Mouse (Mus musculus) B cell, adult 2 months (primary cell): Measurements from ENCODE around the gene Hist1h3h.

Experiments used
- DNase-seq, 2 experiments: peaks; one replicate each; pipeline ENCODE4 v3.0.0; 2022

The Hist1h3h gene

DNA sequence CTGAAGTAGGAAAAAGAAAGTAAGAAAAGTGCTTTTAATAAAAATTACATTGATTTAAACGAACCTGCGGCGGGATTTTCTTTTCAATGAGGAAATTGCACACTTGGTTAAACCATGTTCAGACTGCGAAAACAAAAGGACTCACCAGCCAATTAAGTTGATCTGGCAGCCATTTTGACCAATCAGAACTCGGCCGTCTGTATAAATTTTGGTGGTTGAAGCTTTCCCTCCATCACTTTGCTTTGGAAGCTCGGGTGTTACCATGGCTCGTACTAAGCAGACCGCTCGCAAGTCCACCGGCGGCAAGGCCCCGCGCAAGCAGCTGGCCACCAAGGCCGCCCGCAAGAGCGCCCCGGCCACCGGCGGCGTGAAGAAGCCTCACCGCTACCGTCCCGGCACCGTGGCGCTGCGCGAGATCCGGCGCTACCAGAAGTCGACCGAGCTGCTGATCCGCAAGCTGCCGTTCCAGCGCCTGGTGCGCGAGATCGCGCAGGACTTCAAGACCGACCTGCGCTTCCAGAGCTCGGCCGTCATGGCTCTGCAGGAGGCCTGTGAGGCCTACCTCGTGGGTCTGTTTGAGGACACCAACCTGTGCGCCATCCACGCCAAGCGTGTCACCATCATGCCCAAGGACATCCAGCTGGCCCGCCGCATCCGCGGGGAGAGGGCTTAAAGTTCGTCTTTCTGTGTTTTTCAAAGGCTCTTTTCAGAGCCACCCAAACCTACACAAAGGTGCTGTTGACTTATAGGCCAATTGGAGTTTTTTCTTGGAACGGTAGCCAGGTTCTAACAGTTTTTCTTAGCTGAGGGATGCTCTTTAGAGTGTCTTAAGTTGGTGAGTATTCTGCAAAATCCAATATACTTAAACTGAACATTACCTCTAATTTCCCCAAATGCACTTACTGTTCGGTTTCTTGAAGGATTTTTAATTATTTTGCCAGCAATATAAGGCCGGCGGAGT, at the start of gene Hist1h3h:
TSS of gene Hist1h3h (plus strand) at position 263 of the 961 bp plus-strand sequence.
- peak; percentile 79 to 80 for DNase-seq

DNA sequence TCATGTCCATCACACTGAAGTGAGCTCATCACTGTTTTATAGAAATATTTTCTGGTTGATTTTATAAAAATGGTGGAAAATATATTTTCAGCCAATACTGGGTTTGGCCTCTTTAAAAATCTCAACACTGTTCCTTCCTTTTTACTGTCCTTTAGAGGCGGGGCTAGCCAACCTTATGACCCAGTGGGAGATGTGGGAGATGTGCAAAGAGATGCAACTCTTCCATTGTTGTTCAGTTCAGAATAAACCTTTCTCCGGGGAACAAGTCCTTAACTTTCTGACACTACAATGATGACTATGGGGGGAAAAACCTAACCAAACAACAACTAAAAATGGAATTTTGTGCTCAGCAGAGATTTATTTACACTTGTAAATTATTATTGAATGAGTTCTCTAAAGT, 40.2 kb upstream of the Hist1h3h start, which contains the start of gene Olfr1360:
TSS of gene Olfr1360 (minus strand) at position 101 of the 400 bp plus-strand sequence.
- no peak for DNase-seq

DNA sequence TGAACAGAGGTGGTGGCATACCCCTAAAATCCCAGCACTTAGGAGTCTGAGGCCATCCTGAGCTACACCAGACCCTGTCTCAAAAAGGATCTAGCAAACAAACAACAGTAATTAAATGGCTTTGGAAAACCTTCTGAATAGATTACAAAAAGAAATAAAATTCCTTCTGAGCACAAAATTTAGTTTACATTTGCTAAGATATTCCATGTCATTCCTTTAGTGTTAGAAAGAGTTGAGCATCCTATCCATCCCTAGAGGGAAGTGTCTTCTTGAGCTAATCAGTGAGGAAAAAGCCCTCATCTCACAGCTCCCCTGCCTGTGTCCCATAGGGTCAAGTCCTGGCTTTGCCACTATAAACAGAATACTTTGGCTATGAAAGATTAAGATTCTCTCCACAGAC, 19.6 kb upstream of the Hist1h3h start, which contains the start of gene Olfr1359:
TSS of gene Olfr1359 (plus strand) at position 301 of the 400 bp plus-strand sequence.
- no peak for DNase-seq

DNA sequence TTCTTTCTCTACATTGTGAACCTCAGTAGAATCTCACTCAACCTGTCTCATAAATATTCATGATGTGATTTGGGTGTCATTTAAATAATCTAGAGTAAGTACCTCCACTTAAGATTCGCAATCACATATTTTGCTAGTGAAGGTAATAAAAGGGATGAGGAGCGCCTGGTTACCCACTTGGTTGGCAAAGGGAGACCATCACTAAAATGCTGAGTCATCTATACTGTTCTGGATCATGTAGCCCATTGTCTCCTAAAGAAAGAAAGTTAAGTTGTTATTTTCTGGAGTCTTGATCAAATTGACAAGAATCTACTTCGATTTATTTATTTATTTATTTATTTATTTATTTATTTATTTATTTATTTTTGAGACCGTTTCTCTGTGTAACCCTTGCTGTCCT, 10.8 kb upstream of the Hist1h3h start:
- DNase-seq = no peak

DNA sequence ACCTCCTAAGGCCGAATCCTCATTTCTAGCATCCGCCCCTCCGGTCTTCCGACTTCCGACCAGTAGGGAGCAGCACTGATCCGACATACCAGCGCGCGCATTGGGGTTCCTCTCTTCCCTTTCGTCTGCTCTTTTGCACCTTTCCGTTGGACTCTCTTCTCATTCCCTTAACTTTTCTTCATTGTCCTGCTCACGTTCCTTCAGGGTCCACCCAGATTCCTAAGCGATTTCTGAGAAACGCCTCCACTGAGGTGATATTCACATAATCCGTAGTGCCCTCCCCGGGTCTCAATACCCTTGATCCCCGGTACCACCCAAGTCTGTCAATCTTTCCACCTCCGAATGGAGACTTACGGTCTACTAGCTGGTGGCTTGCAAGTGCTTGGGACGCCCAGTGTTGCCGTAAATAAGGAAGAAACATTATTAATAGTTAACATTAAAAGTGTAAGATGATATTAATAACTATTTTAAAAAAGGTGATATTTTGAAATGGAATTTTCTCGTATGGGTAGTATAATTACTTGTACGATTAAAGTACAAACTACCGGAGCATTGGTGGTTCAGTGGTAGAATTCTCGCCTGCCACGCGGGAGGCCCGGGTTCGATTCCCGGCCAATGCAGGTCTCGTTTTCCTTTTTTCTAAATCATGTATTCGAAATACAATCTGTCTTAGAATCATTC, 7.3 kb upstream of the Hist1h3h start:
- DNase-seq = peak; percentile 91 to 92

DNA sequence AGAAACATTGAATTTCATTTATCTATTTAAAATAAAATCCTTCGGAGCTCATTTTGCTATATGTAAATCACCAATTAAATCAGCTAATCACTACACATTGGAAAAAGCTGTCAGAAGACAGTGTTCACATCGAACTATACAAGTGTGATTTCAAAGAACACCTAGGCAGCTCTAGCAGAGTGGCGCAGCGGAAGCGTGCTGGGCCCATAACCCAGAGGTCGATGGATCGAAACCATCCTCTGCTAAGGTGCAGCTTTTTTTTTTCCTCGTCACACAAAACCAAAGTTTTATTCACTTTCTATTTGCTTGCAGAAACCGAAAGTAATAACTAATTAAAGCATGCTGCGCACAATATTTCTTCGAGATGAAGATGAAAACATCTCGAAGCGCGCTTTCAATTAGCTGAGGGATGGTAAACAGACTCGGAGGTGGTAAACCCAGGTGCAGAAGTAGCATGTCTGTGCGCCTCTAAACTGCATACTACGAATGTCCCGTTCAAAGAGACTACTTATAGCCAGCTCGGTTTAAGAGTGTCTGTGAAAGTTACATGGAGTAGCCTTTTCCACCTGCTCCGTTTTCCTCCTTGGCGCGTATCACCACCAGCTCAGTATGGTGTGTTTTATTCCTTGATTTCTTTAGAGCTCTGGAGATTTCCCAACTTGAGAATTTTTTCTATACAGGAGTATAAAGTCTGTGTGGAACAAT, 6.5 kb upstream of the Hist1h3h start:
- peak; percentile 91 to 92 for DNase-seq

DNA sequence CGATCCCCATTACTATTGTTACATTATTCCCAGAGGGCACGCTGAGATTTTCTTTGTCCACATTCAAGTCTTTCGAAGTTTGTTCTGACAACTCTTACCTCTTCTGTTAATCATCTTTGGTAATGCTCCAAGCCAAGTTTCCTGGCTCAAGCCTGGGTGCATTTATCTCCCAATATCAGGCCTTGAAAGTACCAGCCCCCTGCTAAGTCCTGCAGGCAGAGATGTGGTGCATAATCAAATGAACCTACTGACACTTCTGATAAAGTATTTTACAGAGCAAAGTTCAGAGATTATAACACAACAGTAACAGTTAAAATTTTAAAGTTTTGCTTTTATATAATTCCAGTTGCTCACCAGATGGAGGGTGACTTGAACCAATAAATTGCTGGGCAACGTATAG, 5.8 kb upstream of the Hist1h3h start:
- no peak for DNase-seq

DNA sequence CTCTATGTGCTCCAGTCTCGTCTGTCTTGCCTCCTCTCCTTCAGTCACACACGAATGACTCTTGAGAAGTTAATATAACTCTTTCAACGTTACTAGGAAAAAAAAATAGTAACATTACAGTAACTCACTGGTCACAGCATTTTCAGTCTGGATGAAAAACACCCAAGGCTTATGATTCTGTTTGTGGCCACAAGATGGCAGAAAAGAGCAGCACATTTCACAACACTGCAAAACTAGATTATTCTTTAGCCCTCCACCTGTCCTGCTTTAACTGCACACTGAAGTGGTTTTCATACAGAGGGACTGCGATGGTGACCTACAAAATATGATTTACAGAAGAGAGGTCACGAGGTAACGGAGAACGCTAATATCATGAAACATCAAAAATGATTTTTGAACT, 2.7 kb upstream of the Hist1h3h start:
- peak; percentile 76 to 78 for DNase-seq

DNA sequence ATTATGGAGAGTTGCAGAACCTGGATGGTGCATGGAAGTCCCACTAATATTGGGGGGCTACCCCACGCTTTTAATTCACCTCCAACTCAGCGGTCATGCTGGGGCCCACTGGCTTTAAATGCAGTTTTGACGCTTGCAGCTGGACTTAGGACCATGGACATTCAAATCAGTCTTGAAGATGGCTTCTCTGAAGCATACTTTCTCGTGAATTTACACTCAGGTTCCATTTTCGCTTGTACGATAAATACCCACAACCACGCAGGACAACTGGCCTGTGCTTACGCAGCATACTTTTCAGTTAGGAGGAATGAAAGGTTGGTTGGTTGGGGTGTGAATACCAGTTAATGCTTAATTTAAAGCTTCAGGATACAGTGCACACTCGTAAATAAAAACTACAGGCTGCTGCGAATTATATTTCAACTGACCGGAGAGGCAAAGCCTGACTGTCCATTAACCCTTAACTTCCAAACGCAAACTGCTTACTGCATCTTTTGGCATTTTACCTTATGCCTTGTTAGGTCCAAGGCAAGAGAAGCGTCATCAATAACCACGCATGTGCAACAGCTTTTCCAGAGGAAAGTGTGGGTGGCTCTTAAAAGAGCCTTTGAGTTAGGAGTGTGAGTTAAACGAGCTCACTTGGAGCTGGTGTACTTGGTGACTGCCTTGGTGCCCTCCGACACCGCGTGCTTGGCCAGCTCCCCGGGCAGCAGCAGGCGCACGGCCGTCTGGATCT, 2.2 kb upstream of the Hist1h3h start:
- peak; percentile 8 for DNase-seq

DNA sequence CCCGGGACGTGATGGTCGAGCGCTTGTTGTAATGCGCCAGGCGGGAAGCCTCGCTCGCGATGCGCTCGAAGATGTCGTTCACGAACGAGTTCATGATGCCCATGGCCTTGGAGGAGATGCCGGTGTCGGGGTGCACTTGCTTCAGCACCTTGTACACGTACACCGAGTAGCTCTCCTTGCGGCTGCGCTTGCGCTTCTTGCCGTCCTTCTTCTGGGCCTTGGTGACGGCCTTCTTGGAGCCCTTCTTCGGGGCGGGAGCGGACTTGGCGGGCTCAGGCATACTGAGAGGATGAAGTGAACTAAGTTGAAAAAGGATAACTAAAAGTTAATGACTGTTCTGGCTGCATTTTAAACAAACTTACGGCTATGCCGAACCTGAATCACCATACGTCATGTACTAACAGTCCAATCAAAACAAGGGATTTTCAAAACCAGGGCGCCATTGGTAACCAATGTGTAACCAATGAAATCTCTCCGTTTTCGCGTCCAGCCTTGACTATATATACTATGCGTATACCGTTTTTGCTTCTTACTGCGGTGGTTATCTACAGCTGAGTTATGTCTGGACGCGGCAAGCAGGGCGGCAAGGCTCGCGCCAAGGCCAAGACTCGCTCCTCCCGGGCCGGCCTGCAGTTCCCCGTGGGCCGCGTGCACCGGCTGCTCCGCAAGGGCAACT, 1.5 kb upstream of the Hist1h3h start, which contains the start of the genes Hist1h2bl and Hist1h2ai:
TSS of gene Hist1h2bl (minus strand) at position 280 of the 676 bp plus-strand sequence.
TSS of gene Hist1h2ai (plus strand) at position 559 of the 676 bp plus-strand sequence.
- DNase-seq = peak; percentile 80 to 82

DNA sequence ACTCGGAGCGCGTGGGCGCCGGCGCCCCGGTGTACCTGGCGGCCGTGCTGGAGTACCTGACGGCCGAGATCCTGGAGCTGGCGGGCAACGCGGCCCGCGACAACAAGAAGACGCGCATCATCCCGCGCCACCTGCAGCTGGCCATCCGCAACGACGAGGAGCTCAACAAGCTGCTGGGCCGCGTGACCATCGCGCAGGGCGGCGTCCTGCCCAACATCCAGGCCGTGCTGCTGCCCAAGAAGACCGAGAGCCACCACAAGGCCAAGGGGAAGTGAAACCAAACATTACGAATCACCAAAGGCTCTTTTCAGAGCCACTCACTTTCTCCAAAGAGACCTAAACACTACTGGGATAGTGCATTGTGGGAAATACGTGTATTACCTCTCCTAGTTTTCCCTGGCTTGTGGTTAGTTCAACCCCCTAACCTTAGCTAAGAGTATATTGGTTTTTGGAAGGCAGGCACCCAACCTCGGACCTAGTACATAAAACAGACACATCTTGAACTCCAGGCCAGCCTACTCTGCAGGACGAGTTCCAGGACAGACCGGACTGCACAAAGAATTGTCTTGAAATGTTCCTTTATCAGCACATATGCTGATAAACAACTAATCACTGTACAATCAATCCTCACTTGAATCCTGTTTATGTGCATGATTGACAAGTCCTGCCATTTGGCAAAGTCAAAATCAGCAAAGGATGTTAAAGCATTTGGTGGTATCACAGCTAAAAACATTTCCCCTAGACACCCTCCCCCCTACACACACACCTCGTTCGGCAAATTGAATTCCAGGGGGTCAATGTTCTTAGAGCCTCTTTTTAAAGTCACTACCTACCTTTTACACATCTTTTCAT, 693 bp upstream of the Hist1h3h start:
- DNase-seq = peak; percentile 73 to 75

DNA sequence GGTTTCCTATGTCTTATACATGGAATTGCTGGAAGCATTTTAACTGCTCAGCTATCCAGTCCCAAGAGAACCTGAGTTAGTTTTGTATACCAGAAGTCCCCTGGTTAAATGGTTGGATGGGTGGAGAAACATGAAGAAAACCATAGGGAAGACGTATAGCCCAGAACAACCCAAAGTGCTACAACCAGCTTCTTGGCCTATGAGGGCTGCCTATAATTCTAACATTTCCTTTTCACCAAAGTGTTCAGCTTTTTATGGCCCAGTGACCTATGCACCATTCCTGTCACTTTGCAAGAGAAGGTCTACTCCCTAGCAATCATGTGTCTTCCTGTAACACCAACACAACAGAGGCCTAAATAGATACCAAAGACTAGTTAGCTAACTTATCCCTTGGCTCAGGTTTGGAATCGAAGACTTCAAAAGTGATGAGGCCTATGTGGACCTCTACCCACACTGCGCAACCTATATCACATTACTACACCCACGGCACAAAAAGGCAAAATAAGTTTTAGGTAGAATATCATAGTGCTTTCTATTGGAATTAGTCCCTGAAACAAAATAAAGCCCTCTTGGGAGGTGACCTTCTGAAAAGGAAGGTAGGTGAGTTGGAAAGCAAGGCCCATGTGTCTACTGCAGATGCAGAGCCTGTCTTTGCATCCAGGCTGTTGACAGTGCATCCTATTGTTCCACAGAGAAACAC, 1.1 kb downstream of the Hist1h3h start:
- no peak for DNase-seq

DNA sequence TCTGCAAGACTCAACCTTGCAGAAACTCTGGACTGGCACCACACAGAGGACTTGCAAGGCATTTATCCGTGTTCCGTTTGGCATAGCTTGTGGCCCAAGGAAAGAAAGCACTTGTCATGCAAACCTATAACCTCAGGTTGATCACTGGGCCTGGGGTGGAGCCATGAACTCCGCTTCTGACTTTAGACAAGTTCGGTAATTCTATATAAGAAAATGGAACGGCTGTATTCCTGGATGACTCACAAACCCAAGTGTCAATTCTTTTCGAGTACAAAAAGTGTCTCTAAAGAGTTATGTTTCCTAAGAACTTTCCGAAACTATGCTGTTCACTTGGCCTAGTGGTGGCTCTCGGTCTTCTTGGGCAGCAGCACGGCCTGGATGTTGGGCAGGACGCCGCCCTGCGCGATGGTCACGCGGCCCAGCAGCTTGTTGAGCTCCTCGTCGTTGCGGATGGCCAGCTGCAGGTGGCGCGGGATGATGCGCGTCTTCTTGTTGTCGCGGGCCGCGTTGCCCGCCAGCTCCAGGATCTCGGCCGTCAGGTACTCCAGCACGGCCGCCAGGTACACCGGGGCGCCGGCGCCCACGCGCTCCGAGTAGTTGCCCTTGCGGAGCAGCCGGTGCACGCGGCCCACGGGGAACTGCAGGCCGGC, 3.8 kb downstream of the Hist1h3h start:
- peak; percentile 10 to 14 for DNase-seq

DNA sequence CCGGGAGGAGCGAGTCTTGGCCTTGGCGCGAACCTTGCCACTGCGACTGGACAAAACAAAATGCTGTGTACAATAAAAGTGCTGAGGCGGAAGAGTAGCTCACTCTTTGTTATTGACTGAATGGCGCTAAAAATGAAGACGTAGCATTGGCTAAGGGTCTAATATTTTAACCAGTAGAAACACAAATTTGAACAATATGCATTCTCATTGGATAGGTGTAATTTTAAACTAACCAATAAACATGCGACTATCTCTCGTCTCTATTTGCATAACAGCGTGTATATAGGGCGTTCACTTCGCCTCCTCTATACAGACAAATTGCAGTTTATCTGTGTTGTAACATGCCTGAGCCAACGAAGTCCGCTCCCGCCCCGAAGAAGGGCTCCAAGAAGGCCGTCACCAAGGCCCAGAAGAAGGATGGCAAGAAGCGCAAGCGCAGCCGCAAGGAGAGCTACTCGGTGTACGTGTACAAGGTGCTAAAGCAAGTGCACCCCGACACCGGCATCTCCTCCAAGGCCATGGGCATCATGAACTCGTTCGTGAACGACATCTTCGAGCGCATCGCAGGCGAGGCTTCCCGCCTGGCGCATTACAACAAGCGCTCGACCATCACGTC, 4.4 kb downstream of the Hist1h3h start, which contains the start of gene Hist1h2bm:
TSS of gene Hist1h2bm (plus strand) at position 288 of the 616 bp plus-strand sequence.
- DNase-seq = peak; percentile 65 to 66

DNA sequence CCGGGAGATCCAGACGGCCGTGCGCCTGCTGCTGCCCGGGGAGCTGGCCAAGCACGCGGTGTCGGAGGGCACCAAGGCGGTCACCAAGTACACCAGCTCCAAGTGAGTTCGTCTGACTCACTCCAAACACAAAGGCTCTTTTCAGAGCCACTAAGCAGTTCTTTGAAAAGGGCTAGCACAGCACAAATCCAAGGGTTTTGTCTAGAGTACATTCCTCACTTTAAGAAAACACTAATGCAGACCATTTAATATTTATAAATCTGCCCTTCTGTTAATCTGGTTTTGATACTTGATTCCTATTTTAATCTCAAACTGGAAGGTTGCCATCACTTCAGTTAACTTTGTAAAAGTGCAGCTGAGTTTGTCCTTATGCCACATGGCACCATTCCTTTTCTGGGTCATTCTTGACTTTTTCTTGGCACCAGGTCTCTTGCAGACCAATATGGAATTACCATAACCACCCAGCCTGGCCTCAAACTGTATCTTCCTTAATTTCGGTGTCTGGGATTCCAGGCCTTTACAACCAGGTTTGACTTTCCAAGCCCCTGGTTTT, 5.0 kb downstream of the Hist1h3h start:
- no peak for DNase-seq

DNA sequence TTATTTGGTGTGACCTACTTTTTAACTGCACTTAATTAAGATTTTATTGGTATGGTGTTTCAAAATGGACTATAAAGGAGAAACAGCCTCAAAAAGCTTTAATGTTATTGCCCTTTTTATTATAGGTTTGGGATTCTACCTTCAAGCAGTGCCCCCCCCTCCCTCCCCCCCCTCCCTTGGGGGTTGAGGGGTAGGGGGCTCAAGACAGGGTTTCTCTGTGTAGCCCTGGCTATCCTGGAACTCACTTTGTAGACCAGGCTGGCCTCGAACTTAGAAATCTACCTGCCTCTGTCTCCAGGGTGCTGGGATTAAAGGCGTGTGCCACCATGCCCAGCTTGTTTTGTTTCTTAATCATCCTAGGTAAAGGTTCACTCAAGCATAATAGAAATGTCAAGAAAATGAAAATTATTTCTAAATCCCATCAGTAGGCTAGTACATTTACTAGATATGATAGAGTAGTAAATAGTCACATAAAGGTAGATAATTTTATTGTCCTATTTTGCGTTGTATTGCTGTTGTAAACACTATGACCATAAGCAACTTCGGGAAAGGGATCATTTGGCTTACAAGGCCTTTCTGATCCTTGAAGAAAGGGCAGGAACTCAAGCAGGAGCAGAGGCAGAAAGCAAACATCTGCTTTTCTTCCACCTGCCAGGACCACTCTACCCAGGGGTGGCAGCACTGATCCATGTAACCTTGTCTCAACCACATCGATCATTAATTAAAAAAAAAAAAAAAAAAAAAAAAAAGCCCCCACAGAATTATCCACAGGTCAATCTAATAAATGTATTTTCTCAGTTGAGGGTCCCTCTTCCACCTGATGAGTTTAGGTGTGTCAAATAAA, 5.8 kb downstream of the Hist1h3h start:
- DNase-seq = peak; percentile 38 to 42

DNA sequence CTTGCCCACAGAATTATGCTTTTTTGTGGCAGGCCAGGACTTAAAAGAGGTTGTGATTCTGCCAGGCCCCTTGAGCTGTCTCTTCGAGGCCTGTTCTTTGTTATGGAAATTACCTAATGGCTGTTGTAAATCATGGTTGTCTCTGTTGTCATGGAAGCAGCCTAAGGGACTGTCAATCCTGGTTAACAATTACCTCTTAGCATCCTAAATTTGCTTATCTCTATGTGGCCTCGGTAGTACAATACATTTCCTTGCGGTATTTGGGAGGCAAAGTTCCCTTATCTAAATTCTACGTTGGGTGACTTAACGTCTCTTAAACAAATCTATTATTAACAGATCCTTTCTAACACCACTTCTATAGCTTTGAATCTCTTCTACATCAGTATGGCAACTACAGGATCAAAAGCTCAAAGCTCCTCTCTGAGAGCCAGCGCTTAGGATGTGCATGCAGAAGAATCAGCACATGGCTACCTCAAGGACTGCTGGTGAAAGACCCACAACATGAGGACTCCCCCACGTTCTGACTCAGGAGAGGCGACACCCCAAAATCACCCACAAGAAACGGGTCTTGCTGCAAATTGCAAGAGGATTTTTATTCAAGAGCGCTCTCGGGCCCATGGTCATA, 10.6 kb downstream of the Hist1h3h start:
- DNase-seq = no peak
